Mouse (Mus musculus): Measurements from ENCODE around the gene Bmpr1b. TPM values are rescaled to one million over a fixed set of nuclear protein-coding genes. Genes with fewer than 3 reads are reported as not detected.

The Bmpr1b gene
- total and polyA plus RNA-seq, 3 experiments, result 0.04 TPM; not detected in 1

- no peak overlapping the region for H3K27ac ChIP-seq (ENCODE audit: insufficient read depth, low read depth)
- no peak for TF ChIP-seq CTCF (conservative IDR thresholded peaks at IDR 0.05 in 1 of 2, IDR thresholded peaks at IDR 0.05 in 1 of 2; ENCODE audit: low read depth in 2 of 2, low read length in 2 of 2)
- peak; percentile 78 for TF ChIP-seq MEF2A (IDR thresholded peaks at IDR 0.05; ENCODE audit: borderline replicate concordance, low read depth, low read length)
- peak; percentile 97 for TF ChIP-seq EP300 (IDR thresholded peaks at IDR 0.05; ENCODE audit: low read length)
- TF ChIP-seq TBP (conservative IDR thresholded peaks at IDR 0.05; ENCODE audit: low read depth, low read length), result no peak
- no peak for TF ChIP-seq MXI1 (IDR thresholded peaks at IDR 0.05; ENCODE audit: low read depth, low read length)
- no peak; the same call in 1 of the 2 replicates for TF ChIP-seq RAD21 (IDR thresholded peaks at IDR 0.05; ENCODE audit: low read depth, low read length)
- no peak for TF ChIP-seq SIN3A (IDR thresholded peaks at IDR 0.05; ENCODE audit: low read length)
- no peak for TF ChIP-seq PAX5 (IDR thresholded peaks at IDR 0.05; ENCODE audit: low read length)
- no peak for TF ChIP-seq NRF1 (IDR thresholded peaks at IDR 0.05; ENCODE audit: low read depth, low read length)
- TF ChIP-seq TCF12 (IDR thresholded peaks at IDR 0.05; ENCODE audit: low read depth, low read length), result peak; percentile 80; the same call in 1 of the 2 replicates
- peak; percentile 81 for TF ChIP-seq IRF4 (IDR thresholded peaks at IDR 0.05; ENCODE audit: low read depth, low read length)
- no peak for TF ChIP-seq UBTF (IDR thresholded peaks at IDR 0.05; ENCODE audit: low read depth, low read length)
- TF ChIP-seq CHD1 (IDR thresholded peaks at IDR 0.05; ENCODE audit: low read depth, low read length), result no peak
- TF ChIP-seq CHD2 (IDR thresholded peaks at IDR 0.05; ENCODE audit: low read length), result peak; percentile 88
- no peak for TF ChIP-seq HCFC1 (IDR thresholded peaks at IDR 0.05; ENCODE audit: low read depth, low read length)
- 0 out of 2 replicates have a peak, but pooled peaks have one; percentile 49 for TF ChIP-seq MAFK (IDR thresholded peaks at IDR 0.05; ENCODE audit: insufficient replicate concordance, low read length)
- peak; percentile 60; the same call in 1 of the 2 replicates for TF ChIP-seq MAX (IDR thresholded peaks at IDR 0.05; ENCODE audit: low read length)
- 0 out of 2 replicates have a peak, but pooled peaks have one; percentile 29 for TF ChIP-seq MAZ (IDR thresholded peaks at IDR 0.05; ENCODE audit: low read depth, low read length)
- TF ChIP-seq ZKSCAN1 (IDR thresholded peaks at IDR 0.05; ENCODE audit: borderline replicate concordance, low read depth, low read length), result no peak
- TF ChIP-seq E2F4 (IDR thresholded peaks at IDR 0.05; ENCODE audit: insufficient replicate concordance, low read depth, low read length), result no peak
- no peak for TF ChIP-seq GABPA (IDR thresholded peaks at IDR 0.05; ENCODE audit: insufficient replicate concordance, low read depth, low read length)
- peak; percentile 42; the same call in 1 of the 2 replicates for TF ChIP-seq ELF1 (IDR thresholded peaks at IDR 0.05; ENCODE audit: low read depth, low read length)
- peak; percentile 94 for TF ChIP-seq JUND (conservative IDR thresholded peaks at IDR 0.05; ENCODE audit: low read depth, low read length)
- TF ChIP-seq POLR2A (IDR thresholded peaks at IDR 0.05; ENCODE audit: low read depth, low read length), result no peak
- peak; percentile 81 for TF ChIP-seq BHLHE40 (IDR thresholded peaks at IDR 0.05; ENCODE audit: low read depth, low read length)
- 0 out of 2 replicates have a peak, but pooled peaks have one; percentile 26 for TF ChIP-seq KAT2A (IDR thresholded peaks at IDR 0.05; ENCODE audit: insufficient replicate concordance, low read length)
- no peak for TF ChIP-seq ZNF384 (IDR thresholded peaks at IDR 0.05; ENCODE audit: low read depth, low read length)
- no peak for TF ChIP-seq USF2 (conservative IDR thresholded peaks at IDR 0.05; ENCODE audit: low read depth, low read length)
- TF ChIP-seq ZMIZ1 (IDR thresholded peaks at IDR 0.05; ENCODE audit: low read depth, low read length), result no peak
- TF ChIP-seq ZC3H11A (IDR thresholded peaks at IDR 0.05; ENCODE audit: low read depth, low read length), result no peak
- TF ChIP-seq ETS1 (conservative IDR thresholded peaks at IDR 0.05; ENCODE audit: low read depth, low read length), result peak; percentile 84
- no peak; the same call in 1 of the 2 replicates for TF ChIP-seq MYC (IDR thresholded peaks at IDR 0.05; ENCODE audit: low read depth, low read length)
- no peak for TF ChIP-seq POLR2AphosphoS2 (IDR thresholded peaks at IDR 0.05; ENCODE audit: low read depth, low read length)
- TF ChIP-seq RCOR1 (conservative IDR thresholded peaks at IDR 0.05; ENCODE audit: low read depth, low read length), result peak; percentile 81; the same call in 1 of the 2 replicates
- no peak for TF ChIP-seq USF1 (IDR thresholded peaks at IDR 0.05; ENCODE audit: low read depth, low read length)
- TF ChIP-seq NELFE (IDR thresholded peaks at IDR 0.05; ENCODE audit: low read depth, low read length), result no peak
- TF ChIP-seq JUN (IDR thresholded peaks at IDR 0.05; ENCODE audit: insufficient read depth, low read depth, low read length), result peak; percentile 94
- peak; percentile 3; the same call in 1 of the 2 replicates for TF ChIP-seq SMC3 (IDR thresholded peaks at IDR 0.05; ENCODE audit: low read depth, low read length)
- dilution Hi-C loops (cut with MboI; ENCODE audit: extremely low pct_ligation_motif_present, extremely low pct_unique_long_range_greater_than_20kb, low sequenced_read_pairs), result no loop called here
- no peak overlapping the region for H3K4me3 ChIP-seq (replicated peaks in 1 of 3; ENCODE audit: low read depth in 2 of 3, low read length in 2 of 3, poor library complexity in 1 of 3)
- H3K27me3 ChIP-seq (replicated peaks), result no peaks in the 10 kb centered on the region
- no peak overlapping the region for H3K9ac ChIP-seq (ENCODE audit: insufficient read depth, low read depth)
- in situ Hi-C loops (cut with MboI; ENCODE audit: low pct_ligation_motif_present, low pct_unique_long_range_greater_than_20kb, low sequenced_read_pairs), result no loop called here
- no peaks in the 10 kb centered on the region for H3K9me3 ChIP-seq (replicated peaks; ENCODE audit: low read length)
- H3K4me1 ChIP-seq (ENCODE audit: control insufficient read depth in 1 of 2, insufficient read depth in 2 of 2), result peaks cover 12 to 41% of the 10 kb centered on the region in 2 experiments
- DNase-seq (ENCODE audit: extremely low read depth), result peak; percentile 63
- H3K79me2 ChIP-seq (replicated peaks; ENCODE audit: control insufficient read depth, extremely low read depth, insufficient read depth, poor library complexity, severe bottlenecking), result no peaks in the 10 kb centered on the region
- H3K4me2 ChIP-seq (ENCODE audit: insufficient read depth, low read depth, poor library complexity, severe bottlenecking), result peak overlapping the region; percentile 39
- no peaks in the 10 kb centered on the region for H3K36me3 ChIP-seq (replicated peaks in 1 of 2; ENCODE audit: control insufficient read depth in 1 of 2, insufficient read depth in 1 of 2, low read length in 1 of 2)
These were observed 46.8 kb downstream of the Bmpr1b start for GRCm38 (mm10) chr3:142122376-142122775.

Data from CH12.LX (cell line).